Comparison of ENCODE assay signal across 8 mouse cellular contexts in the genomic region with DNA sequence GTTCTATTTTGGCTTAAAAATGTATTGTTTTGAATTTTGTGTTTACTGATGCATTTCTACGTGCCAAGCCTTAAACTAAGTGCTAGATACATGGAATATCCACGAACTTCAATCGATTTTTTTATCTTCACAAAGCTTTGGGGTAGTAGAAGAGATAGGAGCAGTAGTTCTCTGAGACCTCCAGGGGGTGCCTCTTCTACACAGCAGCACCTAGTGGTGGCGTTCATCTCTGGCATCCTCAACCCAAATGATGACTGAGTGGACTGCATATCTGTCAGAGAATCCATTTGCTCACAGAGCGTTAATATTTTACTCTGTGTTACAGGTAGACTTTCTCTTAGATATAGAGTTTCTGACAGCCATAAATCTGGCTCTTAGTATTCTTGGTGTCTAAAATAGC.
DNase-seq lines count a peak whose midpoint lies in the region; ATAC-seq and TF ChIP-seq lines count a peak whose summit lies in the region.

No protein-coding gene starts in this region.

- peak; percentile 22 for TF ChIP-seq CTCF in heart, postnatal 0 days (IDR thresholded peaks at IDR 0.05; ENCODE audit: low read depth)
- TF ChIP-seq CTCF in hindbrain, postnatal 0 days (IDR thresholded peaks at IDR 0.05; ENCODE audit: low read depth) = no peak; the same call in 1 of the 2 replicates

- no peak for DNase-seq in heart, postnatal 0 days (ENCODE audit: low spot score)
- no peak for DNase-seq in heart, adult 8-10 months (ENCODE audit: low spot score)
- peak; percentile 14 for DNase-seq in urinary bladder, postnatal 14 days (ENCODE audit: low spot score)
- no peak for DNase-seq in urinary bladder, postnatal 4 days (ENCODE audit: low spot score in 2 of 2)
- DNase-seq in induced T-regulatory cell, adult 2 months (ENCODE audit: low read depth) = peak; percentile 7
- peak; percentile 4 to 25 for DNase-seq in spleen, postnatal 36 days (ENCODE audit: low spot score in 2 of 2)
- no peak for DNase-seq in hindbrain, postnatal 0 days (ENCODE audit: low spot score)
- no peak for DNase-seq in c-Kit-positive CD71-positive TER-119-positive erythroid progenitor cells, embryonic 14.5 days (ENCODE audit: low spot score)

- H3K9ac ChIP-seq in heart, postnatal 0 days (replicated peaks; ENCODE audit: low read depth, low read length) = no peak overlapping the region
- H3K9ac ChIP-seq in hindbrain, postnatal 0 days (replicated peaks; ENCODE audit: low read length) = no peak overlapping the region

- no peaks in the 10 kb centered on the region for H3K9me3 ChIP-seq in heart, postnatal 0 days (replicated peaks; ENCODE audit: control insufficient read depth, low read length)
- H3K9me3 ChIP-seq in hindbrain, postnatal 0 days (ENCODE audit: low read length) = no peaks in the 10 kb centered on the region

- H3K27me3 ChIP-seq in heart, postnatal 0 days (ENCODE audit: control insufficient read depth, insufficient read depth, low read length) = no peaks in the 10 kb centered on the region
- no peaks in the 10 kb centered on the region for H3K27me3 ChIP-seq in hindbrain, postnatal 0 days (ENCODE audit: insufficient read depth, low read length)

- H3K4me1 ChIP-seq in heart, postnatal 0 days (ENCODE audit: control insufficient read depth, insufficient read depth) = no peaks in the 10 kb centered on the region
- no peaks in the 10 kb centered on the region for H3K4me1 ChIP-seq in hindbrain, postnatal 0 days (ENCODE audit: insufficient read depth, low read length)

- WGBS in heart, postnatal 0 days = 68% methylated on average over 5 of the region's 5 CpGs
- 82% methylated on average over 5 of the region's 5 CpGs for WGBS in hindbrain, postnatal 0 days

- no peak overlapping the region for H3K27ac ChIP-seq in heart, postnatal 0 days (ENCODE audit: low read depth)
- H3K27ac ChIP-seq in hindbrain, postnatal 0 days = no peak overlapping the region

- H3K4me2 ChIP-seq in heart, postnatal 0 days (ENCODE audit: low read depth, low read length) = no peak overlapping the region
- H3K4me2 ChIP-seq in hindbrain, postnatal 0 days (ENCODE audit: low read depth, low read length) = no peak overlapping the region

- no peak for ATAC-seq in heart, postnatal 0 days (ENCODE audit: insufficient read depth, low read depth)
- no peak for ATAC-seq in hindbrain, postnatal 0 days

- H3K4me3 ChIP-seq in heart, postnatal 0 days (ENCODE audit: low read depth, low read length) = no peak overlapping the region
- H3K4me3 ChIP-seq in hindbrain, postnatal 0 days (ENCODE audit: low read length) = no peak overlapping the region

- no peak for TF ChIP-seq EP300 in heart, postnatal 0 days (IDR thresholded peaks at IDR 0.05; ENCODE audit: low read depth)

- H3K36me3 ChIP-seq in heart, postnatal 0 days (replicated peaks; ENCODE audit: control insufficient read depth, insufficient read depth, low read length) = no peaks in the 10 kb centered on the region
- H3K36me3 ChIP-seq in hindbrain, postnatal 0 days (ENCODE audit: insufficient read depth, low read length) = no peaks in the 10 kb centered on the region

Comparison
In these comparisons a context has a peak if more than half of its experiments do, and no peak if none do; other contexts are left out.
1. DNase-seq: peak in urinary bladder, postnatal 14 days (single experiment), induced T-regulatory cell, adult 2 months (single experiment) and spleen, postnatal 36 days (2 of 2); none in heart, postnatal 0 days (single experiment), heart, adult 8-10 months (single experiment), urinary bladder, postnatal 4 days (0 of 2), hindbrain, postnatal 0 days (single experiment) and c-Kit-positive CD71-positive TER-119-positive erythroid progenitor cells, embryonic 14.5 days (single experiment).